Mouse (Mus musculus): ENCODE results near the gene Nedd9. TPM values are rescaled to one million over a fixed set of nuclear protein-coding genes. Genes with fewer than 3 reads are reported as not detected.

The Nedd9 gene
- polyA plus RNA-seq, 1 experiment: 60.8 TPM

GRCm38 (mm10) chr13:41360272-41360815 is 126.8 kb downstream of the Nedd9 start:
- Histone ChIP-seq H3K4me3 (replicated peaks; ENCODE audit: extremely low read depth, low read depth, low read length) (no peak overlapping the region), H3K4me1 (ENCODE audit: control insufficient read depth, insufficient read depth, low read length) (peaks cover 8% of the 10 kb centered on the region)
- no peak for DNase-seq
- 71% methylated on average over 8 of the region's 8 CpGs for WGBS
- TF ChIP-seq CTCF (IDR thresholded peaks at IDR 0.05; ENCODE audit: insufficient read depth, low read length): no peak
- no peak for TF ChIP-seq POLR2A (IDR thresholded peaks at IDR 0.05; ENCODE audit: borderline replicate concordance, extremely low read depth, low read depth, low read length)

- Histone ChIP-seq H3K4me3 (replicated peaks; ENCODE audit: extremely low read depth, low read depth, low read length) (peak overlapping the region; percentile 48), H3K4me1 (ENCODE audit: control insufficient read depth, insufficient read depth, low read length) (peaks cover 11% of the 10 kb centered on the region)
- DNase-seq: peak; percentile 40
- no peak for TF ChIP-seq CTCF (IDR thresholded peaks at IDR 0.05; ENCODE audit: insufficient read depth, low read length)
- TF ChIP-seq POLR2A (IDR thresholded peaks at IDR 0.05; ENCODE audit: borderline replicate concordance, extremely low read depth, low read depth, low read length): no peak
- WGBS: 22% methylated on average over 16 of the region's 16 CpGs
Measured at GRCm38 (mm10) chr13:41359330-41360215, 127.6 kb downstream of the Nedd9 start.

- WGBS: under 1% methylated on average over 42 of the region's 42 CpGs
- DNase-seq: peak; percentile 97
- peaks cover 19% of the 10 kb centered on the region for H3K4me1 ChIP-seq (ENCODE audit: control insufficient read depth, insufficient read depth, low read length)
- no peak for TF ChIP-seq CTCF (IDR thresholded peaks at IDR 0.05; ENCODE audit: insufficient read depth, low read length)
- TF ChIP-seq POLR2A (IDR thresholded peaks at IDR 0.05; ENCODE audit: borderline replicate concordance, extremely low read depth, low read depth, low read length): peak; percentile 100
- H3K4me3 ChIP-seq (replicated peaks; ENCODE audit: extremely low read depth, low read depth, low read length): peak overlapping the region; percentile 88
Measured at GRCm38 (mm10) chr13:41358480-41359180, 128.5 kb downstream of the Nedd9 start.

- Histone ChIP-seq H3K4me3 (replicated peaks; ENCODE audit: extremely low read depth, low read depth, low read length) (peak overlapping the region; percentile 88), H3K4me1 (ENCODE audit: control insufficient read depth, insufficient read depth, low read length) (peaks cover 20% of the 10 kb centered on the region)
- TF ChIP-seq CTCF (IDR thresholded peaks at IDR 0.05; ENCODE audit: insufficient read depth, low read length): no peak
- no peak for TF ChIP-seq POLR2A (IDR thresholded peaks at IDR 0.05; ENCODE audit: borderline replicate concordance, extremely low read depth, low read depth, low read length)
- 3% methylated on average over 10 of the region's 10 CpGs for WGBS
- peak; percentile 31 for DNase-seq
Measured at GRCm38 (mm10) chr13:41358009-41358408, 129.2 kb downstream of the Nedd9 start.

GRCm38 (mm10) chr13:41357586-41357985 is 129.6 kb downstream of the Nedd9 start:
- DNase-seq: peak; percentile 28
- 9% methylated on average over 3 of the region's 3 CpGs for WGBS
- TF ChIP-seq CTCF (IDR thresholded peaks at IDR 0.05; ENCODE audit: insufficient read depth, low read length): no peak
- no peak for TF ChIP-seq POLR2A (IDR thresholded peaks at IDR 0.05; ENCODE audit: borderline replicate concordance, extremely low read depth, low read depth, low read length)
- Histone ChIP-seq H3K4me1 (ENCODE audit: control insufficient read depth, insufficient read depth, low read length) (peaks cover 24% of the 10 kb centered on the region), H3K4me3 (replicated peaks; ENCODE audit: extremely low read depth, low read depth, low read length) (peak overlapping the region; percentile 71)

GRCm38 (mm10) chr13:41357161-41357560 is 130.0 kb downstream of the Nedd9 start:
- WGBS: 34% methylated on average over 4 of the region's 4 CpGs
- peaks cover 28% of the 10 kb centered on the region for H3K4me1 ChIP-seq (ENCODE audit: control insufficient read depth, insufficient read depth, low read length)
- DNase-seq: no peak
- peak overlapping the region; percentile 71 for H3K4me3 ChIP-seq (replicated peaks; ENCODE audit: extremely low read depth, low read depth, low read length)
- TF ChIP-seq POLR2A (IDR thresholded peaks at IDR 0.05; ENCODE audit: borderline replicate concordance, extremely low read depth, low read depth, low read length) (no peak), CTCF (IDR thresholded peaks at IDR 0.05; ENCODE audit: insufficient read depth, low read length) (no peak)

GRCm38 (mm10) chr13:41355552-41355951 is 131.6 kb downstream of the Nedd9 start:
- Histone ChIP-seq H3K4me1 (ENCODE audit: control insufficient read depth, insufficient read depth, low read length) (peaks cover 38% of the 10 kb centered on the region), H3K4me3 (replicated peaks; ENCODE audit: extremely low read depth, low read depth, low read length) (no peak overlapping the region)
- TF ChIP-seq POLR2A (IDR thresholded peaks at IDR 0.05; ENCODE audit: borderline replicate concordance, extremely low read depth, low read depth, low read length): no peak
- 5% methylated on average over 2 of the region's 2 CpGs for WGBS
- DNase-seq: peak; percentile 61

GRCm38 (mm10) chr13:41354591-41354990 is 132.6 kb downstream of the Nedd9 start:
- 46% methylated on average over 6 of the region's 6 CpGs for WGBS
- no peak for TF ChIP-seq CTCF (IDR thresholded peaks at IDR 0.05; ENCODE audit: insufficient read depth, low read length)
- TF ChIP-seq POLR2A (IDR thresholded peaks at IDR 0.05; ENCODE audit: borderline replicate concordance, extremely low read depth, low read depth, low read length): no peak
- Histone ChIP-seq H3K4me3 (replicated peaks; ENCODE audit: extremely low read depth, low read depth, low read length) (peak overlapping the region; percentile 25), H3K4me1 (ENCODE audit: control insufficient read depth, insufficient read depth, low read length) (peaks cover 38% of the 10 kb centered on the region)
- DNase-seq: peak; percentile 37

GRCm38 (mm10) chr13:41353676-41354075 is 133.5 kb downstream of the Nedd9 start:
- no peak overlapping the region for H3K4me3 ChIP-seq (replicated peaks; ENCODE audit: extremely low read depth, low read depth, low read length)
- no peak for TF ChIP-seq CTCF (IDR thresholded peaks at IDR 0.05; ENCODE audit: insufficient read depth, low read length)
- no peak for TF ChIP-seq POLR2A (IDR thresholded peaks at IDR 0.05; ENCODE audit: borderline replicate concordance, extremely low read depth, low read depth, low read length)
- 28% methylated on average over 3 of the region's 3 CpGs for WGBS
- H3K4me1 ChIP-seq (ENCODE audit: control insufficient read depth, insufficient read depth, low read length): peaks cover 42% of the 10 kb centered on the region
- DNase-seq: no peak

All from lung, adult 2 months (tissue).